Mouse (Mus musculus): ENCODE measurements around the gene Lamtor5.

DNA sequence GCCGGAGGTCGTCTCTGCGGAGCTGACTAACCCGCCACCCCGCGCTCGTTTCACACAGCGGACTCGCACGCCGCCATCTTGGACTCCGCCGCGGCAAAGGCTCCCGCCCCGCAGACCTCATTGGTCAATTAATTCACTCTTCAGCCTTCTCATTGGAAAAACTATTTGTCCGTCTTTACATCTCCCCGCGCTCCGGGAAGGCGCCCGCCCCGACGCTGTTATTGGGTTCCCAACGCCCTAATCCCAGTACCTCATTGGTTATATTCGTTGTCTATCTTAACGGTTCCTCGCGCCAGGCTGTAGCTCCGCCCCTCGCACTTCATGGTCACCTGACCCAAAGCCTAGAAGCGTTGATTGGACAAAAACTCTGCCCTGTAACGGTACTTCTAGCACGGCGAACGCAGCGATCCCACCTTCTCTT lies 54.3 kb downstream of the Lamtor5 start:
- TF ChIP-seq CTCF (IDR thresholded peaks at IDR 0.05) = no peak
- no peak for TF ChIP-seq EP300 (IDR thresholded peaks at IDR 0.05)

Data from lung, postnatal 0 days (tissue).